Comparison of ENCODE assay signal across 9 mouse cellular contexts in the genomic region with DNA sequence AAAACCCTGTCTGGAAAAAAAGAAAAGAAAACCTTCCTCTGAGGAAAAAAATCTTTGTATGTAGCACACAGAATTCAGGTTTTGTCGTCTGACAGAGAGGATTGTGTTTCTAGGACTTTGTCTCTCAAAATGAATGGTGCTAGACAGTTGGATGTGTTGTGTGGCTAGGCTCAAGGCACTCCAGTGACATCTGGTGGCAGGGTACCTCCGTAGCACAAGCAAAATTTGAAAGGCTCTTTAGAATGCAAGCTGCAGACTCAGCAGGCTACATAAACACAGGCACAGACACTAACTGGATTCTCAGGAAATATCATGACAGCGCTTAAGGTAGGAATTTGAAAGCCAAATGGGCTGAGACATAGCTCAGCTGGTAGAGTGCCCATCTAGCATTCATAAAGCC. TPM values are rescaled to one million over a fixed set of nuclear protein-coding genes. Genes with fewer than 3 reads are reported as not detected.
DNase-seq lines count a peak whose midpoint lies in the region; ATAC-seq lines count a peak whose summit lies in the region.
"Had no signal": no experiment of that assay in that cellular context is flagged by ENCODE, and none has a peak within 500 bp of the region (broad histone marks: within the 10 kb centered on the region; RNA-seq: fewer than 3 reads in every experiment).

No protein-coding gene starts in this region.

- no peak overlapping the region for H3K4me3 ChIP-seq in forebrain, embryonic 14.5 days (ENCODE audit: low read depth, low read length)
- no peak overlapping the region for H3K4me3 ChIP-seq in forebrain, embryonic 11.5 days (ENCODE audit: low read depth, low read length)
- H3K4me3 ChIP-seq in midbrain, embryonic 14.5 days (replicated peaks; ENCODE audit: low read depth, low read length): no peak overlapping the region
- H3K4me3 ChIP-seq in midbrain, embryonic 13.5 days (replicated peaks): no peak overlapping the region

- 1% methylated on average over 3 of the region's 3 CpGs for WGBS in forebrain, embryonic 14.5 days
- 8% methylated on average over 3 of the region's 3 CpGs for WGBS in forebrain, embryonic 11.5 days
- WGBS in midbrain, embryonic 14.5 days: 8% methylated on average over 3 of the region's 3 CpGs
- 11% methylated on average over 3 of the region's 3 CpGs for WGBS in midbrain, embryonic 13.5 days

- H3K9me3 ChIP-seq in forebrain, embryonic 14.5 days (replicated peaks; ENCODE audit: control insufficient read depth, low read length): no peaks in the 10 kb centered on the region
- H3K9me3 ChIP-seq in forebrain, embryonic 11.5 days (ENCODE audit: control insufficient read depth, low read length): no peaks in the 10 kb centered on the region
- H3K9me3 ChIP-seq in midbrain, embryonic 14.5 days (ENCODE audit: control insufficient read depth, low read length): no peaks in the 10 kb centered on the region
- no peaks in the 10 kb centered on the region for H3K9me3 ChIP-seq in midbrain, embryonic 13.5 days

- no peak overlapping the region for H3K27ac ChIP-seq in forebrain, embryonic 14.5 days (ENCODE audit: low read depth, low read length)
- no peak overlapping the region for H3K27ac ChIP-seq in forebrain, embryonic 11.5 days (ENCODE audit: low read depth, low read length)
- no peak overlapping the region for H3K27ac ChIP-seq in midbrain, embryonic 14.5 days (replicated peaks; ENCODE audit: low read depth, low read length)
- H3K27ac ChIP-seq in midbrain, embryonic 13.5 days: no peak overlapping the region

- ATAC-seq in forebrain, embryonic 14.5 days: no peak
- no peak for ATAC-seq in forebrain, embryonic 11.5 days (replicated peaks; ENCODE audit: low FRiP score)
- no peak for ATAC-seq in midbrain, embryonic 14.5 days (ENCODE audit: low FRiP score, low TSS enrichment)
- no peak for ATAC-seq in midbrain, embryonic 13.5 days

- H3K4me1 ChIP-seq in forebrain, embryonic 14.5 days (ENCODE audit: control insufficient read depth, insufficient read depth, low read length): no peaks in the 10 kb centered on the region
- no peaks in the 10 kb centered on the region for H3K4me1 ChIP-seq in forebrain, embryonic 11.5 days (replicated peaks; ENCODE audit: control insufficient read depth, insufficient read depth, low read length)
- H3K4me1 ChIP-seq in midbrain, embryonic 14.5 days (ENCODE audit: control insufficient read depth, insufficient read depth, low read length): no peaks in the 10 kb centered on the region
- H3K4me1 ChIP-seq in midbrain, embryonic 13.5 days (replicated peaks): no peaks in the 10 kb centered on the region

- H3K36me3 ChIP-seq in forebrain, embryonic 14.5 days (ENCODE audit: control insufficient read depth, insufficient read depth, low read length): no peaks in the 10 kb centered on the region
- H3K36me3 ChIP-seq in forebrain, embryonic 11.5 days (ENCODE audit: control insufficient read depth, insufficient read depth, low read length): no peaks in the 10 kb centered on the region
- no peaks in the 10 kb centered on the region for H3K36me3 ChIP-seq in midbrain, embryonic 14.5 days (ENCODE audit: control insufficient read depth, insufficient read depth, low read length)
- H3K36me3 ChIP-seq in midbrain, embryonic 13.5 days: no peaks in the 10 kb centered on the region

- no peak overlapping the region for H3K4me2 ChIP-seq in forebrain, embryonic 14.5 days (ENCODE audit: low read length)
- H3K4me2 ChIP-seq in forebrain, embryonic 11.5 days (ENCODE audit: low read depth, low read length, severe bottlenecking): no peak overlapping the region
- H3K4me2 ChIP-seq in midbrain, embryonic 14.5 days (ENCODE audit: low read length): no peak overlapping the region
- H3K4me2 ChIP-seq in midbrain, embryonic 13.5 days (replicated peaks): no peak overlapping the region

- H3K9ac ChIP-seq in forebrain, embryonic 14.5 days (ENCODE audit: low read length): no peak overlapping the region
- H3K9ac ChIP-seq in forebrain, embryonic 11.5 days (ENCODE audit: low read length): no peak overlapping the region
- H3K9ac ChIP-seq in midbrain, embryonic 14.5 days (replicated peaks; ENCODE audit: low read length): no peak overlapping the region
- H3K9ac ChIP-seq in midbrain, embryonic 13.5 days (replicated peaks): no peak overlapping the region

- DNase-seq in forebrain, embryonic 14.5 days (ENCODE audit: low spot score): peak; percentile 69
- DNase-seq in forebrain, embryonic 11.5 days (ENCODE audit: low spot score): no peak
- peak; percentile 57 for DNase-seq in midbrain, embryonic 14.5 days
- peak; percentile 32 for DNase-seq in brain, embryonic 18.5 days (ENCODE audit: low read depth, low spot score)
- peak; percentile 44 to 83 for DNase-seq in layer of hippocampus, adult 18-20 months (ENCODE audit: low spot score in 2 of 2)
- DNase-seq in yolk sac, embryonic 10.5 days (ENCODE audit: low spot score): peak; percentile 61
- DNase-seq in urinary bladder, adult 2 months (ENCODE audit: low spot score): no peak

- H3K27me3 ChIP-seq in forebrain, embryonic 14.5 days (replicated peaks; ENCODE audit: control insufficient read depth, insufficient read depth, low read length): no peaks in the 10 kb centered on the region
- no peaks in the 10 kb centered on the region for H3K27me3 ChIP-seq in forebrain, embryonic 11.5 days (ENCODE audit: control insufficient read depth, insufficient read depth, low read length)
- no peaks in the 10 kb centered on the region for H3K27me3 ChIP-seq in midbrain, embryonic 14.5 days (ENCODE audit: control insufficient read depth, insufficient read depth, low read length)
- no peaks in the 10 kb centered on the region for H3K27me3 ChIP-seq in midbrain, embryonic 13.5 days

RNA-seq across cellular contexts. Expression of gene Lao1, which starts 27.2 kb away (rescaled TPM):
- polyA plus RNA-seq in forebrain, embryonic 14.5 days (2014; fragmentation: Nextera tagmentation; extraction: Ambion mirVana): 0.11 and 0.42 TPM in 2 replicates
- polyA plus RNA-seq in forebrain, embryonic 11.5 days (2014; fragmentation: Nextera tagmentation; extraction: Ambion mirVana): not detected in 2 replicates
- not detected in 2 replicates for polyA plus RNA-seq in midbrain, embryonic 14.5 days (2014; fragmentation: Nextera tagmentation; extraction: Ambion mirVana)
- polyA plus RNA-seq in midbrain, embryonic 13.5 days (2015; fragmentation: Nextera tagmentation; extraction: Ambion mirVana): not detected in 2 replicates
- total RNA-seq in layer of hippocampus, adult 18-20 months (2021): under 1 TPM; 0.30 to 0.57 TPM
- polyA plus RNA-seq in urinary bladder, adult 2 months (2012; rRNA removed): 0.08 and 0.27 TPM in 2 replicates

RNA-seq across cellular contexts. Expression of gene Olfr1328, which starts 50.1 kb away (rescaled TPM):
- polyA plus RNA-seq in forebrain, embryonic 14.5 days (2014; fragmentation: Nextera tagmentation; extraction: Ambion mirVana): not detected in 2 replicates
- not detected in 2 replicates for polyA plus RNA-seq in forebrain, embryonic 11.5 days (2014; fragmentation: Nextera tagmentation; extraction: Ambion mirVana)
- not detected in 2 replicates for polyA plus RNA-seq in midbrain, embryonic 14.5 days (2014; fragmentation: Nextera tagmentation; extraction: Ambion mirVana)
- polyA plus RNA-seq in midbrain, embryonic 13.5 days (2015; fragmentation: Nextera tagmentation; extraction: Ambion mirVana): not detected in 2 replicates
- not detected for total RNA-seq in layer of hippocampus, adult 18-20 months (2021)
- polyA plus RNA-seq in urinary bladder, adult 2 months (2012; rRNA removed): 0.03 TPM in 1 of 2 replicates, not detected in the other
- total RNA-seq: layer of hippocampus, postnatal 25 days had no signal

Comparison
In these comparisons a context has a peak if more than half of its experiments do, and no peak if none do; other contexts are left out.
1. DNase-seq: peak in forebrain, embryonic 14.5 days (single experiment), midbrain, embryonic 14.5 days (single experiment), brain, embryonic 18.5 days (single experiment), layer of hippocampus, adult 18-20 months (2 of 2) and yolk sac, embryonic 10.5 days (single experiment); none in forebrain, embryonic 11.5 days (single experiment) and urinary bladder, adult 2 months (single experiment).